Mouse (Mus musculus) kidney, postnatal 10 days (tissue): ENCODE measurements at regions not wholly inside any gene's neighbourhood (a gene's known extent, or its start where the extent isn't known, plus 50 kb on each side); places are given as distances from the start of the nearest gene placed in this dataset.
A peak's percentile ranks its signal among the peaks of the same experiment; 100 is the strongest.
"Not testable (repeated sequence)": the region's sequence is repeated elsewhere in the genome, so short reads cannot be mapped to it uniquely, and the experiment has no call there.

Experiments used
- DNase-seq: peaks from one replicate; pipeline ENCODE4 v3.0.0; 2021; ENCODE audit warnings: mixed read lengths

GRCm38 (mm10) chr10:10270297-10270696, 201.8 kb downstream of the Adgb start:
- no peak for DNase-seq

- DNase-seq = no peak
These were observed 219.4 kb downstream of the Adgb start for GRCm38 (mm10) chr10:10252540-10253318.

DNA sequence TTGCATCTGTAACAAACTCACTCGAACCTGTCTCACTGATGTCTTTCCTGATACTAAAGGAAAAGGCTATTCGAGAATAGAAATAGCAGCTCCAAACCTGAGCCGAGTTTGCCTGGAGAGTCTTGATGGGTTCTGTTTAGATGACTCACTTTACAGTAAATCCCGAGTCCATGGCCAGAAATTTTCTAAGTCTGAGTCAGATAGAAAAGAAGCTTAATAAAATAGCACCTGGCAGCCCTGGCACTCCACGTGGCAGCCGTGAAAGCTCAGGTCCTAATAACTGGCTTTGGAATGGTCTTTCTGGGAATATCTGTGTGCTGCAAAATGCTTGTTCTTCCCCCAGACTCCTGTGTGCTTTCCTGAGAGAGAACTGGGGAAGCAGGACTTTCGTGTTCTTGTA, 220.0 kb downstream of the Adgb start:
- DNase-seq = no peak

- DNase-seq = no peak
These were observed 237.1 kb downstream of the Adgb start for GRCm38 (mm10) chr10:10234894-10235523.

- DNase-seq = no peak
These were observed 247.5 kb downstream of the Adgb start for GRCm38 (mm10) chr10:10224582-10225144.

GRCm38 (mm10) chr10:10219726-10220125, 252.4 kb downstream of the Adgb start:
- DNase-seq = no peak

DNA sequence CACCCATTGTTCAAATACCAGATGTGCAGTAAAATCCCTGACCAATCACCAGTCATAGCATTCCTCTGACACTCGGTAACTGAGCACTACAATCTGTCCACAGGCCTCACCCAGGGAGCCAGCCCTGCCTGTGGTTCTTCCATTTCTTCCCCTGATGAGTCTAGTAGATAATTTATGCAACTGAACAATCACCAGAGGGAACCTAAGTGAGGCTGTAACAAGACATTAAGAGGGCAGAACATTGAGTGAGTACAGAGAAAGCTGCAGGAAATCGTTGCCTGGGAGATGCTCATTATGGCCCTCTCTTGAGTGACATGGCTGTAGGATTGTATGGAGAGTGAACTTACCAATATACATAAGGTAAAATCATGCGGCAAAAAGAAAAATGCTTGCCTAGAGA, 255.2 kb downstream of the Adgb start:
- DNase-seq = no peak

DNA sequence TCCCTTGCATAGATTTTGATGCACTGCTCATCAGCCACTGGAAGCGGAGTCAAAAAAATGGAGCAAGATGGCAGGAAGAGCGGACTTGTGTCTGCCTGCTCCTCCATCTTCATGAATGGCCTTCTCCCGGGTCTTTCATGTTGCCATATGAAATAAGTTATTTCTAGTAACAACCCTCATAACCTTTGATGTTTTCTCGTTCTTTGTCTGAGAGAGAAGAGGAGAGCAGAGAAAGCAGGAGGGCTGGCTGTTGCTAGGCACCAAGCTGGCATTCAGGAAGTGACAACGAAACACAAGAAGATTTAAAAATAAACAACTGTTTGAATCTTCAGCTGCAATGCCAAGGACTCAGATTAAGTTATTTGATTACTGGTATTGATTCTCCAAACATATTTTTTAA, 256.8 kb downstream of the Adgb start:
- no peak for DNase-seq

GRCm38 (mm10) chr10:10208354-10208753, 263.8 kb downstream of the Adgb start:
- DNase-seq = no peak

GRCm38 (mm10) chr10:10205805-10206520, 266.2 kb downstream of the Adgb start:
- DNase-seq = no peak

DNA sequence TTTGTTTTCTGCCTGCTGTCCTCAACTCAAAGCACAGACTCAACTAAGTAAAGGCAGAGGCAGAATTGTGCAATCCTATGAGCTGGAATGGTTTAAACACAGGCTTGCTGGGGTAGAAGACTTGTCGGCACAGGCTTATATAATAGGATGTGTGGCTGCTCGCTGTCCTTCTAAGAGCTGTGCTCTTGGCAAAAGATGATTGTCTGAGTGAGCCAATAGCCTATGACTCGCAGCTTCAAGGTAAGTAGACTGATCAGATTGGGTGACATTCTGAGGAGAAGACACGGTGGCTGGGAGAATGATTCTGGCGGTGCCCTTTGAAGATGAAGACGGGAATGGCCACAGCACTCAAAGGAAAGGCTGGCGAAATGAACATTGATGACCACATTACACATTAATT, 268.1 kb downstream of the Adgb start:
- no peak for DNase-seq

- DNase-seq = no peak
These were observed 281.8 kb downstream of the Adgb start for GRCm38 (mm10) chr10:10190308-10190707.

DNA sequence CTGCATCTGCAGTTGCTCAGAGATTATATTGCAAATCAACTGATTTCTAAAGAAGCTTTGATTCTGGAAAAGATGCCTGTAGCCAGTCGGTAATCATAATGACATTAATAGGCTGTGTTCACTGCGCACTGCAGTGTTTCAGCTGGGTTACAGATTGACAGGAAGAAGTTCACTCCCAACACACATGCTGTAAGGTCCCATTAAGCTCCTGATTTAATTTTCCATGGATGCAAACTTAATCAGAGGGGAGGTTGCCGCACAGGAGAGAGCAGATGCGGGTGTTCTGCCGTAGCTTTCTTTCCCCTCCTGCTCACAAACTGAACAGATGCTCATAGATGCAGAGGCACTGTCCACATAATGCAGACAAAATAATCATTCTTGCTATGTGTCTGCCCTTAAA, 284.0 kb downstream of the Adgb start:
- no peak for DNase-seq

GRCm38 (mm10) chr10:10186721-10187120, 285.4 kb downstream of the Adgb start:
- no peak for DNase-seq

DNA sequence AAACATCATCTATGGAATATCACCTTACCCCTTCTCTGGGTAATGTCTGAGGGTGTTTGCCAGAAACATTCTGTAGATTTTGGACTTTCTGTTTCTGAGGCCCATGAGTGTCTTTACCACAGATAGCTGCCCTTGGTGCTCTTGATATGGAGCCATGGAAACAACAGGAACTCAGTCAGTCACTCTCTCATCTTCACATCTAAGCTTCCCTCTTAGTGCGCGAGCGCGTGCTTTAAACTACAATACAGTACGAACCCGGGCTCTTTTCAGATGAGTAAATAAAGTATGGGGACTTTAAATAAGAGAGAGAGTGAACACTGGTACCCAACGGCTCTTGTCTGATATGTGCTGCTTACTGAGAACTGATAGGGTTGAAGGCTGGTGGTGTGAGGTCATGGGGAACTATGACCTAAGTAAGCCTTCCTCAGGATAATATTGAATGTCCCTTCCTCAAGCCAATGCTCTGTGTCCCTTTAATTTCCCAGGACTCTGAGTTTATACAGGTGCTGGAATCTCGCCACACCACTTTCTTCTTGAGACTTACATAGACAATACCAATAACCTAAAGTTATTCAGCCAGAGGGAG, 284.5 kb upstream of the Stxbp5 start:
- DNase-seq = no peak

DNA sequence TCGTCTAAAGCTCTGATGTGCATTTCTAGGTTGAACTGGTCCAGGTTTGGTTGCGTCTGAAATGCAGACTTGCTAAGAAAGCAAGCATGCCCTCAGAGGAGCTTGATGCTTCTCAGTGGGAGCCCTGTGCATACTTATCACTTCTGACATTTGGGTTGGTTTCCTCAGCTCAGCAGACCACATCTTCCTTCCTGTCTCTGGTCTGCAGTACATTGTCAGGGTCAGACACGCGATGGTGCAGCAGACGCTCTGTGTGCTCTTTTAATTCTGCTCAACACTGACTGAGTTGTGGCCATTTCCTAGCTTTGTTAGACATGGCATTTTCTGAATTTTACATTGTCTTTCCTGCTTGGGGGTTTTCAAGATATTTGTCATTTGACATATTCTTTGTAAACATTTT, 283.5 kb upstream of the Stxbp5 start:
- DNase-seq = peak; percentile 10

GRCm38 (mm10) chr10:10177037-10177436, 276.2 kb upstream of the Stxbp5 start:
- not testable (repeated sequence) for DNase-seq
